Mouse (Mus musculus) megakaryocyte, adult 5-6 weeks (primary cell): ENCODE measurements around the gene Cdk6. TPM values are rescaled to one million over a fixed set of nuclear protein-coding genes. Genes with fewer than 3 reads are reported as not detected.
A peak's percentile ranks its signal among the peaks of the same experiment; 100 is the strongest.

ENCODE experiments used
- ATAC-seq: 2 replicates; pipeline ENCODE4 v1.8.0; 2016; ENCODE audit warnings: mild to moderate bottlenecking, inconsistent platforms; ENCODE audit not compliant: poor library complexity, severe bottlenecking
- total RNA-seq, 2 experiments: library from RNA; stranded (forward) in 1 of 2; stranded (reverse) in 1 of 2; fragments of 153-499, 151-499 nt in 1 of 2; fragments of 221-1000, 200-1000 nt in 1 of 2; gene quantifications; 2 replicates each; pipeline versions ENCODE4 v1.2.3 to v1.2.4; 2015 to 2017

The Cdk6 gene
- total RNA-seq, 2 experiments from 2014 or later = 9.7 to 17.9 TPM

DNA sequence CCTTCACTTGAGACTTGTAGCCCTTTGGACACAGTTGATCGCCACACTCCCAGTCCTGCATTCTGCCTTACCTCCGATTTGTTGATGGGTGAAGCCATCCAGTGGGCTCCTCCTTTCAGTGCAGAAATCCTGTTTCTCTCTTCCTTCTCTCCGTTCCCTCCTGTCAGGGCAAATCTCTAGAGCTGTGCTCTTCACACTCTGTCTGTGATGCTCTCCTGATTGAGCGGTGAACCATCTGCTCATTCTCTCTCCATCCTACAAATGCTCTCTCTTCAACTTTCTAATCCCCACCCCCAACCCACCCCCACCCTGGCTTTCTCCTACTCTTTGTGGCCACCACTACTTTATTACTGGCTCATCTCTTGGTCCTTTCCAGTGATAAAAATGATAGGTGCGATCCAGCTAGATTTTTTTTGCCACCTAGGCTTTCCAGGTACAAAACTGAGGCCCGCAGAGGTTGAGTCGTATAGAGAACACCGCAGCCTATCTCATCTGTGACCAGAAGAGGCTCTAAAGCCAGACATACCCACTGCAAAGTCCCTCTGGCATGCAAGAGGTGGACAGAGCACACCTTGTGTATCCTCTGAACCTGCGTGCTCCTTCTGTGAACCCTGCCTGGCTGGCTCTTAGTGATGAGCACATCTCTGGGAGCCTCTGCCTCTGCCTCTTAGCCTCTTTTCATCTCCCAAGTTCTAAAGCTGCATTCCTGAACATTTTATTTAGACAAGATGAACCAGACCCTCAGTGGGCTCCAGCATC is 139.5 kb downstream of the Cdk6 start:
- no peak for ATAC-seq

DNA sequence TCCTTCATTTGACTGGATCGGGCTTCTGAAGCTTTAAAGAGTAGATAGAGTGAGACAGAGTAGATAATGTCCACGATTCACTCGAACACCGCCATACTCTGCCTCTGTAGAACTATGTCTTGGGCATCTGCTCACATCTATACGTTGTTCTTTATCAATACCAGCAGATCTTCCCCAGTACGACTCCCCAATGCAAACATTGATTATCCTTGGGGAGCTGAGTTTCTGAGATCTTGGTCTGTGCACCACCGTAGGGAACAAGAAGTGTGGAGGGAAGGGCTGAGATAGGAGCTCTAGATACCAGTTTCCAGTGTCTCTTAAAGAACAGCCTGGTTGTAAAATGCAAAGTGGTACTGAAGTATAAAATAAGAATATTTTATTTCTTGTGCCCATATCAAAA is 141.2 kb downstream of the Cdk6 start:
- no peak for ATAC-seq

DNA sequence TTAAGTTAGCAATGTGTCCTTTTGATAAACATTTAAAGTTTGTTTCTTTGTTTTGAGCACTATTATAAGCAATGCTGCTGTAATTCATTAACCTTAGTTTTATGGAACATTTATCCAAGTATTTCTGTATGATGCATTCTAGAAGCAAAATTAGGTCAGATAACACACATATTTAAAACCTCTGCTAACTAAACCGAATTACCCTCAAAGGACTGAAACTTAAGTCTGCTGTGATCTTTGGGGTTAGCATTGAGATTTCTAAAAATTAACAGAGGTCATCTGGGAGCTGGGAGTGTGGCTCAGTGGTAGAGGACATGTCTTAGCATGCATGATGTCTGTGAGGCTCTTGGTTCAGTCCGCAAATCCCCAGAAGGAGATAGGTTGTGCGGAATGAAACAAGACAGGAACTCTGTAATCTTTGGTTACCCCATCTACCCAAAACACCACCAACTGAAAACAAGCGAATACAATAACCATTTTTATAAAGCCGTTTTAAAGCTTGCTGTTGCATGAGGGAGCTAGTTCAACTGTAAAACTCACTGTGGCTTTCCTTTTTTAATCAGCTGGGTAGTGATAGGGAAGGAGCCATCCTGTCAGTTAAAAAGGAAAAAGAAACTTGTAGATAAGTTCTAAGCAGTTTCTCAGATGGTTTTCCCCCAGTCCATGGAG is 141.9 kb downstream of the Cdk6 start:
- no peak for ATAC-seq

DNA sequence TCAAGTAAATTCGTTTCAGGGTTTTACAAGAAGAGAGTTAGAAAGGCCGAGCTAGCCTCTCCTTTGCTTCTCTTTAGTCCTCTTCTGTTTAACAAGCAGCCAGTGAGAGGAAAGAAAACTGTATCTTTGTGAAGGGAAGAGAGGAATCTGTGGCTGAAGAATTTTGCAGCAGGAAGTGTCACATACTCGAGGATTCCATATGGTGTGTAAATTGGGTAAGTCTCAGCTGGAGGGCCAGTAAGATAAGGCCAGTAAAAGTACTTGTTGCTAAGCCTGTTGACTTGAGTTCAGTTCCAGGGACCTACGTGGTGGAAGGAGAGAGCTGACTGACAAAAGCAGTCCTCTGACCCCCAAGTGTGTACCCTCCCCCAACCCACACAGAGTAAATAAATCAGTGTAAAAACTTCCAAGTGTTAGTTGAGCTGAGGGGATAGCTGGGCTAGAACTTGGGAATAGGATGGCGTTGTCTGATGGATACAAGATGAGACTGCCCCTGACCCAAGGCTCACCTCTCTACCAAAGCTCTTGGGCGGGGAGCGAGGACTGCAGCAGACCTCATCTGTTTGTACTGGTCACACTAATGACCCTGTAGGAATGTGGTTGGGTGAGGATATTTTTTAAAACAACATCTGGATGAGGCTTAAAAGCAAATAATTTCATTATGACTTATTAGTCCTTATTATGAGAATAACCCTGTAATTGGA is 145.4 kb downstream of the Cdk6 start:
- ATAC-seq = no peak

DNA sequence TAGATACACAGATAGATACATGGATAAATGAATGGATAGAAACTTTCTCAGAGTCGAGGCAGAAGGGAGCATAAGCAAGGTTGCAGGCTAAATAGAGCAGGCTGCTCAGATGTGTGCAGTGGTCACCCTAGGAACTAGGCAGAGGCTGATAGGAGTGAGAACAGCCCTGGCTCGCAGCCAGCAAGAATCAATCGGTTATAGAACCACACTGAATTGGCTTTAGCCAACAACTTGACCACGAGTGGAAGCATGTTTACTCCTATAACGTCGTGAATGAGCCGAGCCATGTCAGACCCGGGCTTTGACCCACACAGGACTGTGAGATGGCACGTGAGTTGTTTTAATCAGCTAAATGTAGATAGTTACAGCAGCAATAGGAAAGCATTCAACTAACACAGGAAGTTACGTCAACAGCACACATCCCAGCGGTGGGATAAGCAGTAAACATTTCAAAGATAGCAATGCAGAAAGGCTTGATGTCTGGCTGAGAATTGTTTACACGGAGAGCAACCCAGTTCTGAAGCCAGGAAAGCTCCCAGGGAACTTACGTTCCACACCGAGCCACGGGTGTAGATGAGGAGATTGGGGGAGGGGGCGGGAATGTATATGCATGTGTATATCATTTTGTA is 147.0 kb downstream of the Cdk6 start:
- no peak for ATAC-seq

DNA sequence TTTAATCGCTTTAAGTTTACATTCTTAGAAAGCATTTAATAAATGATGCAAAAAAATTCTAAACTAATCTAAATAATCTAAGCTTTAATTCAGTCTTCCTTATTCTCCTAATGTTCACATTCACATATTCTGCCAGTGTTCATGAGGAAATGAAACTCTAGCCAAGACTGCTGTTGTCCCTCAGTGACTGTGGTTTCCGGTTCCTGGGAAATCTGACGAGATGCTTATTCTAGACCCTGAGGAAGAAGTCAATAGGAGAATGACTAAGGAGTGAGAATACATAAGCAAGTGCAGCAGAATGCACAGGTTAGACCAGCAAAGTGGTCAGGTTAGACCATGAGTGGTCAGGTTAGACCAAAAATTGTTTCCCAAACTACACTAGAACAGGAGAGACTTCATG is 149.1 kb downstream of the Cdk6 start:
- ATAC-seq = peak; percentile 47

DNA sequence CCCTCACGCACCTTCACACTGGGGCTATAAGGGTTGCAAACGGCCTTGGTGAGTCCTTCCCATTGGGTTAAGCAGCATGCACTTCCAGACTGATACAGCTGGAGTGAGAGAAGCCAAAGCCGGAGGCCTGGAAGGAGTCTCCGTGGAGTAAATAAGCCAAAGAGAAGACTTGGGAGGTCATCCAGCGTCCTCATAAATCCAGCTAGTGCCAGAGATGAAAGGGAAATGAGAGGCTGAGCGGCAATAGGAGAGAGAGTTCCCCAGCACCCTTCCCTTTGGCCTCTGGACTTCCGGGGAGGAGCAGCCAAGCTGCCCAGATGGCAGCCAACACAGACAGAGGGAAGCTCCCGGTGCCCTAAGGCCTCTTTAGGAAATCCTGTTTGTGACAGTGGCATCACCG is 149.8 kb downstream of the Cdk6 start:
- ATAC-seq = peak; percentile 48

DNA sequence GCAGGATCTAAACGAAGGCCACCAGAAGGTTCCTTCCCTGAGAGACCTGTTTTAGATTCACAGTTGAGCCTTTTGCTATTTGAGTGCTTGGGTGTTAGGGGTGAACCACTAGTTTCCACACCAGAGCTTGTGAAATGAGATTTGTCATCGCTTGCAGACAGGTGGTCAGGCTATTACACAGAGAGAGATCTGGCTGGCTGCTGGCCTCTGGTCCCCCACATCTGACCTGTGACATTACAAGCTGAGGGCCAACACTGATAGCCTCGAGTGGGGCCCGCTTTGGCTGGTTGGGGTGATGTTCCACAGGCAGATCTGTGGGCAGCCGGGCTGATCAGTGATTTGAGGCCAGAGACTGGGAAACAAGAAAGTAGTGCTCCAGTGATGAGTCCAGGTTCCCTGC is 150.6 kb downstream of the Cdk6 start:
- ATAC-seq = peak; percentile 51

DNA sequence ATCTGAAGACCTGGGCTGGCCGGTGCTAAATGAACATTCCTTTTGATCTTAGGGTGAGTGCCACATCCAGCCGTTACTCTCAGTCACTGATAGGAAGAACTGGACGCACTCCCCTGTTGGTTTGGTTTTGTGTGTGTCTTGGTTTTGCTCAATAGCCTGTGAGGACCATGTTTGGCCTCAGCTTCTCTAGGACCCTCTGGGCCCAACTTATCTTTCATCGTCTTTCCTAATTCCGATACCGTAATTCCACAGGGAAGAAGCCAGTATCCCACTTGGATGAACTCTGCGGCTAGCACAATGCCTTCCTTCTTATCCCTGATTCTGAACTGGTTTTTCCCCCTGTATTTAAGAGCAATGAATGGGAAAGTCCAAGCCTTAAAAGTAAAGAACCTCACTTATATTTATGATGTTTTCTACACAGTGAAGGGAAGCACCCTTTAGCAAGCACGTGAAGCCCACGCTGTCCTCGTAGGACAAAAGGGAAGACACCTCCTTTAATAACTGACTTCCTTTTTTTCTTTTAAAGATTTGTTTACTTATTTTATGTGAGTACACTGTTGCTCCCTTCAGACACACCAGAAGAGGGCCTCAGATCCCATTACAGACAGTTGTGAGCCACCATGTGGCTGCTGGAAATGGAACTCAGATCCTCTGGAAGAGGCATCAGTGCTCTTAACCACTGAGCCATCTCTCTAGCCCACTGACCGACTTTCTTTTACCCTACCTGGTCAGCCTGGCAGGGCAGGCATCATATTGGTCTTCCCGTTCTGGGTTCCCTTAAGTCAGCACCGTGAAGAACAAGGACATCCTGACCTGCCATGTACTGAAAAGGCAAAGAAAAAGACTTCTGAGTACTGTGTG is 151.7 kb downstream of the Cdk6 start:
- ATAC-seq = no peak

DNA sequence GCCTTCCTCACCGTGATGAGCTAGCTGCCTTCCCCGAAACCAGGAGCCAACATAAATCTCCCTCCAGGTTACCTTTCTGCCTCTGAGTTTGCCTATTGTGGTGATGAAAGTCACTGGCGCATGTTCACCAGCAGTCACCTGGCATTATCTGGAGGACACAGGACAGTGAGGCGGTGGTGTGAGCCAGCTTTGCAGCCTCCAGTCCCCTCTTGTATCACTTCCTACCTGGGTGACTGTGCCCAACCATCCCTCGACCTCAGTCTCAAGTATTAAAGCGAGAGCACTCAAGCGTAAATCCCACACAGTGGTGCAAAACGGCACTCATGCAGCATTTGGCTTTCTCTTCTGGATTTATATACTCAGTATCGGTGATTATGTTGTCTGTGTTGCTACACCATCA is 152.7 kb downstream of the Cdk6 start:
- ATAC-seq = no peak

DNA sequence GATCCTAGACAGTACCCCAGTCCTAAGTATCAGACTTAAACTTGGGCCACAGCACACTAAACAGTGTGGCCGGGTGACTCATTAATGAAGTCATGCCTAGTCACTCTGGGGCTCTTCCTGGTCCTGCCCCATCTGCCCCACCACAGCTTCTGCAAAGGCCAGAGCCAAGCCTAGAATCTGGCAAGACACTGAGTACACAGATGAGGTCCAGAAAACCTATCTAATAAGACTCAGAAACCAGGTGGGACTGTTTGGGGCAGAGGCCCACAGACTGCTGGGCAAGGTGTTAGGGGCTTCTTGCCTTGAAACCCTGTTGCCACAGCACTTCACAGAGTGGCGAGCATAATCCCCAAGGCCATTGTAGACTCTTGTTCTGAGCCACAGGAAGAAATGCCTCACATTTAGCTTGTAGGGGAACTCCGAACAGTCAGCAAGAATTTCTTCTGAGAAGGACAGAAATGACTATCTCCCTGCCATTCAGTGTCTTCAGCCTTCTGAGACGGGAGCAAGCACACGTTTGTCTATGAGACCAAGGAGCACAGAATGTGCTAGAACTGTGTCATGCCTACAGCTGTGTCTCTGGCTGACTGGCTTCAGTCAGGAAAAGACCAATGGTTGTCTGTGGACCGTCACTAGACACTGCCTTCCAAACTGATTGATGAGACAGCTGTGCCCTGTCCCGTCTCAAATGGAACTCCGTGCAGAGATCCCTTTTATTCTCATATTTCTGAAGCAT is 153.3 kb downstream of the Cdk6 start:
- ATAC-seq = peak; percentile 76

DNA sequence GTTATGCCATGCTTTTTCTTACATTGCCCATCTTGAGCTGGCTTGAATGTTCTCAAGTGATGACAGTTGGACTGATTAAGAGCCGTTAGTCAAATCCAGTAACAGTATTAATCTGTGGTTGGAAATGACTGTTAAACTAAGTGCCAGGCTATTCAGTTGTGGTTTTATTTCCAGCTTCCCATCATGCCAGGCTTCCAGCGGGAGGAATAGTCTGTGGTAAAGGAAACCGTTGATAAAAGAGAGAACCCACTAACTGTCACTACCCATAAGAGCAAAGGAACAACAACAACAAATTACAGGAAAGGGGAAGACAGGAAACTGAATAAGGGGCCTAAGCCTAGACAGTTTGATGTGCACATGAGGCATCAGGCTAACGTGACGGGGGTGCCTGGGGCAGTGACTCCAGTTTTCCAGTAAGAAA is 156.2 kb downstream of the Cdk6 start:
- ATAC-seq = no peak

DNA sequence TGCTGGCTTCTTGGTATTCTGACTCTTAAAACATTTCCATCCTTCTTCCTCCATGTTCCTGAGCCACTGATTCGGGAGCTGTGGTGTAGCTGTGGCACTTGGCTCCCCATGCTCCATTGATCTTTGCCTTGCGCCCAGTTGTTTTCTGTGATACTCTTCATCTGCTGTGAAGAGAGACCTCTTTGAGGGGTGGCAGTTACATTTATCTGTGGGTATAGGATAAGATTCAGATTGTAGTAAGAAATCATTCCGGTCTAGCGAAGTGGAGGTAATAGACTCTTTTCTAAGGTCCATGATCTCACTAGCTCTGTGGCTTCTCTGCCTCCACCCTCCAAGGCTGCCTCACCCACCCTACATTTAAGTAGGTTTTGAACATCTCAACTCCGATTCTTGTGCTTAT is 159.0 kb downstream of the Cdk6 start:
- no peak for ATAC-seq

DNA sequence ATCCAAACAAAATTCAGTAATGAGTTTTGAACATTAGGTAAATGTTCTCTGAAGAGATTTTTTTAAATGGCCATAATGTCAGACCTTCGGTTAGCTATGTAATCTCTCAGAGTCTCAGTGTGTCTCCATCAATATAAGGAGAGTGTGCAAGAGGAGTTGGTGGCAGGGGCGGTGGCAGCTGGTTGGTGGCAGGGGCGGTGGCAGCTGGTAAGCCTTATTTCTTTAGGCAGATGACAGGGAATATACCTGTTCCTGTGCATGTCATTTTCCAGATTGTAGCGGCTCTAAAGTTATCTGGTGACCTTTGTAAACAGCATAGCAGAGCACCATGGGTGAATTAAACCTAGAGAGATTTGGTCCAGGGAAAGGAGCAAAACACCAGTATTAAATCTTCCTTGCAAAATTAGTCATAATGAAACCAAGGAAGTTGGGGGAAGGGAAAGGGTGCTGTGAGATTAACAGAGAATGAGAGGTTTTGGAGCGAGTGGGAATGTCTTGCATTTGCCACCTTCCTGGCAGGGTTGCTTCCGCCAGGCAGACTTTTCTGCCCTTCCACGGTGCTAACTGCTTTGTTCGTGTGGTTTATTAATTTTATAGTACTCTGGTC is 159.8 kb downstream of the Cdk6 start:
- no peak for ATAC-seq

DNA sequence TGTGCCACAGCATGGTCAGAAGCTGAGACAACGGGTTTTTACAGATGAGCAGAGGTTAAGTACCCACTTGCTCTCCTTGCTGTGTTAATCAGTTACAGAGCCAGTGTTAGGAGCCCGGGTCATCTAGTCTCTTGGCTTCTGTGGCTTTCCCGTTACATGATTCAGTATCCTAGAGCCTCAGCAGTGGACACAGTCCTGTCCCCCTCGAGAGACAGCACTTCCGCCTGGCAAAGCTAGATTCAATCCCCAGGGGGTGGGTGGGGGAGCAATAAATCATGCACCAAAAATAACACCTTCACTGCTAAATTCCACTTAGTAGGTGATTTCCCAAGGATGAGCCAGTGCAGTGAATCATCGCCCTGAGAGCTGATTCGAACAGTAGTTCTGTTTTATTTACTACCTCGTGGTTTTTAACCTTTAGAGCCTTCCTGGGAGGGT is 160.3 kb downstream of the Cdk6 start:
- ATAC-seq = peak; percentile 21

DNA sequence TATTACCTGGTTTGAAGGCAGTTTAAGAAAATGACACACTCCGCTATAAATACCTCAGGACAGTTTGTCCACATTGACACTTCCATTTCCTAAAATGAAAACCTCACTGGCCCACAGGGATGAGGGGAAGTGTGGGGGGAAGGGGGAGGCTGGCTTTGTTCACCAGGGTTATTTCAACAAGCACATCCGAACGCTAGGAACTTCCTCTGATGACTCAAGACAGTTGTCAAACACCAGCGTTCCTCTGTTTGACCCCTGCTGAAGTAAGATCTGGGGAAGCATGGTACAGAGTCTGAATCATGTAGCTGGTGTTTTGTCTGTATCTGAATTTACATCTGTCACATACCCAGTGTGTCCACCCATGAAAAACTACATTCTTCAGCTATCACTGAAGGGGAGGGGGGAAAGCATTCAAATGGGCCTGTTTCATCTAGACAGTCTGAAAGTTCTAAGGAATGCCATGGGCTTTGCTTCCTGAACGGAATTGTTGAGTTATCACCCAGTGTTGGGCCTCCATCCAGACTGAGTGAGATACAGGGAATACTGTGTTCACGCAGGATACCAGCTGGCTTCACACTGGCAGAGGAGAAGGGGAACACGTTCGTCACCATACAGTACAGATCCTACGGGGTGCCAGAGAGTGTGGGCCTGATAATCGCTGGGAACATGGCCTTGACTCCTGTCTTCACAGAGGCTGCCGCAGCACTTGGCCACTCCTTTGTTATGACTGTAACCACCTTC is 161.5 kb downstream of the Cdk6 start:
- ATAC-seq = peak; percentile 87

DNA sequence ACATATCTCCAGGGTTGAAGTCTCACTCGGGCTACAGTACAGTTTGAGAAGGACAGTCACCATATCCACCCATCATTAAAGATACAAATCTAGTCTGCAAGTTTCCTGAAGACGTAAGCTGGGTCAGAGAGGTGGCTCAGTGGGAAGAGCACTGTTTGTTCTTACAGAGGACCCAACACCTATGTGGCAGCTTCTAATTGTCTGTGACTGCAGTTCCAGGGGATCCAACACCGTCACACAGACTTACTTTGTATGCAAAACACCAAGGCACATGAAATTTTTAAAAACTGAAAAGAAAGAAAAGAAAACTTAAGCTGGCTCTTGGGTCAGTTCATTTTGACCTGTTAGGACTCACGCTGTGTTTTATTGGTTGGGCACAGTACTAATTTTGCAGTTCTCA is 162.1 kb downstream of the Cdk6 start:
- no peak for ATAC-seq

DNA sequence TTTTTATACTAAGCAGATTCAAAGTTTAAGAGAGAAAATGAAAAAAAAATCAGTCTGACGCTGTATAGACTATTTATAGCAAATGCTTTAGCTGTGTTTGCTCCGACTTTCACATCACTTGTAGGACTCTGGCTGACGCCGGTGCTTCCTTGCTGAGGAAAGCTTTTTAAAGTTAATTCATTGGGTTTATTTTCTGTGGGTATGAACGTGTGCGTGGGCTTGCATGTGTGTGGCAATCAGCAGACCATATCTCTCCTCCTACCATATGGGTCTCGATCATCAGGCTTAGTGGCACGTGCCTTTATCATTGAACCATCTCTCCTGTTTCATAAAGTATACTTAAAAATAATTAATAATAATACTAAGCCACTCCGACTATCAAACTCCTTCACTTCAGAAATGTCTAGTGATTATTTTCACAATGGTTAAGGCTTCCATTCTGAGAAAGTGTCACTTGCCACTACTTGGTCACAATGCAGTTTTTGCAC is 162.6 kb downstream of the Cdk6 start:
- no peak for ATAC-seq

DNA sequence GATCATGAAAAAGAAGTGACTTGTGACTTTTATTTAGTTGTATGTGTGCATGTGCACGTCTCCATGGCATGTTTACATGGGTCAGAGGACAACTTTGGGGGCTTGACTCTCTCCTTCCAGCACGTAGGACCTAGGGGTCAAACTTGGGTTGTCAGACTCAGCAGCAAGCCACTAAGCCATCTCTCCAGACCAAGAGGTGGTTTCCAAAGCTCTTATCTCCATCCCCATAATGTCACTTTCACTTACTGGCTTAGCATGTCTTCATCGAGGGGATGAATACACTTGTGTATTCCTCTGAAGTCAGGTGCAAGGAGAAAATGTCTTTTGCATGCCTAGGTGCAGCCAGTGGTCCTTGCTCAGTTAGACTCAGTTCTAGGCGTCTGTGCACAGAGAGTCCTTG is 163.2 kb downstream of the Cdk6 start:
- ATAC-seq = no peak
